Mouse (Mus musculus) lung, postnatal 0 days (tissue): ENCODE data around the gene Gng8. TPM values are rescaled to one million over a fixed set of nuclear protein-coding genes. Genes with fewer than 3 reads are reported as not detected.

Source experiments
- ATAC-seq: fragments of 200-750 bp; cut with Nextera tagmentation; 2 replicates; pipeline ENCODE4 v1.8.0; 2017; ENCODE audit warnings: moderate library complexity
- DNase-seq: peaks from one replicate; pipeline ENCODE4 v3.0.0-alpha.2; 2016; ENCODE audit warnings: low spot score
- H3K27ac ChIP-seq: fragments of 300-500 bp; sonication (generic); 2 replicates; pipeline ENCODE4 v1.5.1; 2014; ENCODE audit warnings: antibody characterized with exemption, mild to moderate bottlenecking, low read length, mixed read lengths
- H3K27me3 ChIP-seq: fragments of 300-500 bp; sonication (generic); replicated peaks from 2 replicates; pipeline ENCODE4 v1.6.1; 2014; ENCODE audit warnings: low read length, mixed read lengths; ENCODE audit not compliant: insufficient read depth
- H3K36me3 ChIP-seq: fragments of 300-500 bp; sonication (generic); 2 replicates; pipeline ENCODE4 v1.6.1; 2014; ENCODE audit warnings: low read length, mixed read lengths; ENCODE audit not compliant: insufficient read depth
- H3K4me1 ChIP-seq: fragments of 300-500 bp; sonication (generic); 2 replicates; pipeline ENCODE4 v1.6.1; 2014; ENCODE audit warnings: antibody characterized with exemption, low read depth, low read length, mixed read lengths; ENCODE audit not compliant: insufficient read depth
- H3K4me2 ChIP-seq: fragments of 300-500 bp; sonication (generic); replicated peaks from 2 replicates; pipeline ENCODE4 v1.6.1; 2014; ENCODE audit warnings: low read depth, mild to moderate bottlenecking, low read length, moderate library complexity, mixed read lengths
- H3K4me3 ChIP-seq: fragments of 300-500 bp; sonication (generic); 2 replicates; pipeline ENCODE4 v1.5.1; 2014; ENCODE audit warnings: low read depth, low read length
- H3K9ac ChIP-seq: fragments of 300-500 bp; sonication (generic); replicated peaks from 2 replicates; pipeline ENCODE4 v1.6.1; 2014; ENCODE audit warnings: low read depth, mild to moderate bottlenecking
- H3K9me3 ChIP-seq: fragments of 300-500 bp; sonication (generic); 2 replicates; pipeline ENCODE4 v1.6.1; 2016; ENCODE audit warnings: low read length, mixed read lengths
- CTCF ChIP-seq: IDR thresholded peaks from 2 replicates; pipeline ENCODE4 v1.5.1; 2016; ENCODE audit warnings: antibody characterized with exemption, mild to moderate bottlenecking
- EP300 ChIP-seq: IDR thresholded peaks from 2 replicates; pipeline ENCODE4 v1.6.1; 2016; ENCODE audit warnings: antibody characterized with exemption, mild to moderate bottlenecking, control low read depth
- WGBS: fragments of 180-500 bp; shearing (Covaris S2); extraction: QIAGEN DNeasy Blood & Tissue Kit; methylation state at CpG from one replicate; pipeline ENCODE4 v1.1.7; 2014; 5-methylcytosine and 5-hydroxymethylcytosine counted together
- polyA plus RNA-seq: library from polyadenylated mRNA; unstranded; fragments of >200 nt; fragmentation: Nextera tagmentation; extraction: Ambion mirVana; gene quantifications from 2 replicates; pipeline ENCODE4 v1.2.1, GENCODE M21; 2015

Gng8 gene
- polyA plus RNA-seq, 1 experiment from 2014 or later, result 6.6 TPM

DNA sequence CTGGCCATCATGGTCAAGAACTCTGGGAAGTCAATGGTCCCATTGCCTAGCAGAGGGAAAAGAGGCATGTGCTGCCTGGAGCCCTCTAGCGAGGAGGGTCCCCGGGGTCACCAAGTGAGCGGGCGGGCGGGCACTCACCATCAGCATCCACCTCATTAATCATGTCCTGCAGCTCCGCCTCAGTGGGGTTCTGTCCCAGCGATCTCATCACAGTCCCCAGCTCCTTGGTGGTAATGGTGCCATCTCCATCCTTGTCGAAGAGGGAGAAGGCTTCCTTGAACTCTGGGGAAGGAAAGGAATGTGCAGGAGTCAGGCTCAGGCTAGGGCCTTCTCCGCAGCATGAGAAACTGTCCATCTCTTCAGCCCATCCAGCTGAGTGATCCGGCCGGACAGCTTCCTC, 25.9 kb downstream of the Gng8 start:
- ATAC-seq, result no peak
- DNase-seq, result no peak
- no peak for TF ChIP-seq EP300
- TF ChIP-seq CTCF, result no peak
- Histone ChIP-seq H3K27ac (no peak overlapping the region), H3K9me3 (no peaks in the 10 kb centered on the region), H3K9ac (no peak overlapping the region), H3K27me3 (no peaks in the 10 kb centered on the region), H3K4me1 (peaks cover 9% of the 10 kb centered on the region), H3K4me2 (no peak overlapping the region), H3K4me3 (no peak overlapping the region), H3K36me3 (peaks cover 21% of the 10 kb centered on the region)
- 65% methylated on average over 11 of the region's 11 CpGs for WGBS

DNA sequence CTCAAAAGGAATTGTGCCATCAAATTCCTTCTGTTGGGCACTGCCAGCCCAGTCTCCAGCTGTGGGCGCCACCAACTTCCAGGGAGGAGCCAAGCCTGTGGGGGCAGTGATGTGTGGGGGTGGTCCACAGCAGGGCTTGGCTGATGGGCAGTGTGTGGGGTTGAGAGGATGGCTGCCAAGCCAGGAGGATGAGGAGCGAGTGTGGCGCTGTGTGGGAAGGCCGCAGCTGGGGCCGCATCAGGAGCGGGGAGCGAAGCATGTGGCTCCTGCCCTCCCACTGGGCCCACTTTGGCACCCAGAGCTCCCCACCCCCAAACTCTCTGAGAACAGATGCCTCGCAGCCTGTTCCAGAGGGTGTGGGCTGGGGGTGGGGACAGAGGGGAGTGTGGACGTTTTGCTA, 26.4 kb downstream of the Gng8 start:
- no peak overlapping the region for H3K27ac ChIP-seq
- no peak overlapping the region for H3K9ac ChIP-seq
- ATAC-seq (no peak), DNase-seq (no peak)
- peaks cover 14% of the 10 kb centered on the region for H3K4me1 ChIP-seq
- TF ChIP-seq EP300, result no peak
- TF ChIP-seq CTCF, result no peak
- H3K4me3 ChIP-seq, result no peak overlapping the region
- no peaks in the 10 kb centered on the region for H3K9me3 ChIP-seq
- H3K4me2 ChIP-seq, result no peak overlapping the region
- H3K27me3 ChIP-seq, result no peaks in the 10 kb centered on the region
- H3K36me3 ChIP-seq, result peaks cover 21% of the 10 kb centered on the region
- WGBS, result 77% methylated on average over 9 of the region's 9 CpGs

DNA sequence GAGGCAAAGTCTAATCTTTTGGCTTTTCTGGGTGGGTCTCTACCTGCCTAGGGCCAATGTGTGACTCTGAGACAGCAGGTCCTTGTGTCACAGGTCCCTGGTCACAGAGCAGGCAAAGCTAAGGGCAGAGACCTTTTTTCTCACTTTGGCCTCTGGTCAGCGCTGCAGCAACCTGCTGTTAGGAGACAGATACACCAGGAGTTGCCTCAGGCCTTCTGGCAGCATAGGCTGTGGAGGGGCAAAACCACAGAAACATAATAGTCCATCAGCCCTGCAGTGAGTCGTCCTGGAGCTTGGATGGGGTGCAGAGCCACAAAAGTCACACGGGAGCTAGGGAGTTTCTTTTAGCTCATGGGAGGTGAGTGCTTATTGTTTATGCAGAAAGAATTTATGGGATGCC, 27.1 kb downstream of the Gng8 start:
- Histone ChIP-seq H3K27ac (no peak overlapping the region), H3K9me3 (no peaks in the 10 kb centered on the region), H3K4me2 (no peak overlapping the region), H3K36me3 (peaks cover 21% of the 10 kb centered on the region), H3K9ac (no peak overlapping the region), H3K4me3 (no peak overlapping the region), H3K27me3 (no peaks in the 10 kb centered on the region), H3K4me1 (peaks cover 16% of the 10 kb centered on the region)
- DNase-seq, result no peak
- 88% methylated on average over 3 of the region's 3 CpGs for WGBS
- ATAC-seq, result no peak
- TF ChIP-seq CTCF, result no peak
- TF ChIP-seq EP300, result no peak

DNA sequence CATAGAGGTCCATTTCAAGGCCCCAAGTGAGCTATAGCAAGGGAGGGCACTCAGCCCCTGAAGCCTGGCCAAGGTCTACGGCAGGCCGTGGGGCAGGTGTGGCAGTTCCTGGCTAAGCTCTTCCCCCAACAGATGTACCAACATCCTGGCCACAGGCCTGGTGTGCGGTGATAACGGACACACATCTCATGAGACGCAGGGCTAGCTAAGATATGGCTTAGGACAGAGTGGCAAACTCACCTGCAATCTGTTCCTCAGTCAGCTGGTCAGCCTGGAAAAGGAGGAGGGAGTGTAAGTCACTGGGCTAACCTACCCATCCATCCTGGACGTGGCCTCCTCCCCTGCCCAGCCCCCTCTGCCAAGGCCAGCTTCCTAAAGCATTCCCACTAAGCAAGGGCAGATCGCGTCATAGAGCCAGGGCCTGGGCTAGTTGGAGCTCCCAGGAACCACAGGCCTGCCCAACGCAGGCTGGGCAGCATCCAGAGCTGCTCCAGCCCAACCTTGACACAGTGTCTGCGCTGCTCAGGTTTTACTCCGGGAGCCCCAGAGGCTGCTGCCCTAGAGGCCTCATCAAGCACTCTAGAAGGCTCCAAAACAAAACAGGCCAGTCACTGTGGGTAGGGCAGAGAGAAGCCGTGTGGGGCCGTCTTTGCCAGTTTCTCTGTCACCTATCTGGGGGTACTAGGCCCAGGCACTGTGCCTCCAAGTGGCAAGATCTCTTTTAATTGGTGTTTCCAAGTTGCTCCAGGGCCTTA, 28.0 kb downstream of the Gng8 start:
- Histone ChIP-seq H3K9ac (no peak overlapping the region), H3K4me3 (no peak overlapping the region), H3K4me2 (no peak overlapping the region), H3K36me3 (peaks cover 21% of the 10 kb centered on the region), H3K27me3 (no peaks in the 10 kb centered on the region), H3K4me1 (peaks cover 16% of the 10 kb centered on the region), H3K9me3 (no peaks in the 10 kb centered on the region), H3K27ac (no peak overlapping the region)
- WGBS, result 72% methylated on average over 12 of the region's 13 CpGs
- no peak for ATAC-seq
- TF ChIP-seq EP300, result no peak
- TF ChIP-seq CTCF, result no peak
- DNase-seq, result no peak

DNA sequence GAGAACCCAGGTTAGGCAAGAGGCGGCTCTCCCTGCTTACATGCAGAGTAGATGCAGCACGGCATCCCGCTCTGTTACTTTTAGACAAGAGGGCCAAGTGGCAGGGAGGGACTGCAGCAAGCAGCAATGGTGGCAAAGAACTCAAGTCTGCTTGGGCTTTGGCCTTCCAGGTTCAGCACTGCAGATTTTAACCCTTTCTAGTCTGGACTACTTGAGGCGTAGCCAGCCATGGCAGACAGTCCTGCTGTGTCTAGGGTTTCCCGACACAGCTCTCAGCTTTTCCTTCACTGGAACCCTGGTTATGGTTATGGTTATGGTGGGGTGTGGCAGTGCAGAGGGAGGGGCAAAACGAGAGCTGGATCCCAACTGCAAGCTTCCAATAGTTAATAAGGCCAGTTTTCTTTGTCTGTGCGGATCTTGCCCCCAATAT, 28.6 kb downstream of the Gng8 start:
- Histone ChIP-seq H3K27ac (no peak overlapping the region), H3K27me3 (no peaks in the 10 kb centered on the region), H3K9ac (no peak overlapping the region), H3K9me3 (no peaks in the 10 kb centered on the region), H3K36me3 (peaks cover 21% of the 10 kb centered on the region), H3K4me3 (no peak overlapping the region), H3K4me2 (no peak overlapping the region), H3K4me1 (peaks cover 16% of the 10 kb centered on the region)
- no peak for TF ChIP-seq CTCF
- no peak for TF ChIP-seq EP300
- ATAC-seq (no peak), DNase-seq (no peak)
- 82% methylated on average over 7 of the region's 7 CpGs for WGBS

DNA sequence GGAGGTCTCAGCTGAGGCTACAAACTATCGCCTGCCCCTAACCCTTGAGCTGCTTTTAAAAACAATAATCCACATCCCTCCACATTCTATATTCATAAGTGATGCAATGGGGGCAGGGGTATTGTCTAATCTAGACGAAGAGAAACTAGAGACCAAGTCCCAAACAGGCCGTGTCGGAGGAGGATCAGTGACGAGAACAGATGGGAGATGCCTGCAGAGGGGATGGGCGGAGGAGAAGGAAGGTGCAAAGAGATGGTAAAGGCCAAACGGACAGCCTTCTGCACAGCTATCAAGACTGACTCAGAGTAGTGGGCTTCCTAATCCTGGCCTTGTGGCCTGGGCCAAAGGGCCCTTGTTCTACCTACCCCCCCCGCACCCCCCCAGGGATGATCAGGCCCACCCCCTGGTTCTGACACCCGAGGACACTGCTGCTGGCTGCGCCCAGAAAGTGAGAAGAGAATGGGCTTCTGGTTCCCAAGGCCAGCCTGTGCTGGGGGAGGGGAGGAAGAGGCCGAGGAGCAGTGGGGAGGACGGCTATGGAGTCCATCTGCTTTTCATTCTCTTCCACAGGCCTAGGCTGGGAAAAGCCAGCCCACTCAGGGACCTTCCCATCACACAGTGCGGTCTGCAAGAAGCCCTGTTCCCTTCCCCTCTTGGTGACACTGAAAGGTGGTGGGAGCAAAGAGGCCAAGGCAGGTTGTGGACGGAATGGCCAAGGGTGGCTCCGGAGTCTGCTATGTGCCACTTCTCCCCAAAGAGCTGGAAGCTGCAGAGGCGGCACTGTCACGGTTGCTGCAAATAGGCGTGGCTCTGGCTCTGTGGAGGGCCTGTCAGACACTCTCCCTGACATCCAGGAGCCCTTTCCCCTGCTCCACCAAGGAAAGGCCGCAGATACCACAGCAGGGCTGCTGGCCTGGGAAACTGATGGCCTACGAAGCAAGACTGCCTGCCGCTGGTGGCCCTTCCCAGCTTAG, 29.5 kb downstream of the Gng8 start:
- ATAC-seq, result no peak
- no peaks in the 10 kb centered on the region for H3K27me3 ChIP-seq
- H3K4me3 ChIP-seq, result no peak overlapping the region
- TF ChIP-seq CTCF (no peak), EP300 (no peak)
- no peak overlapping the region for H3K9ac ChIP-seq
- H3K9me3 ChIP-seq, result no peaks in the 10 kb centered on the region
- peaks cover 18% of the 10 kb centered on the region for H3K36me3 ChIP-seq
- peak overlapping the region; percentile 97; the same call in 1 of the 2 replicates for H3K4me2 ChIP-seq
- no peak for DNase-seq
- H3K27ac ChIP-seq, result 0 out of 2 replicates have a peak overlapping the region, but pooled peaks have one; percentile 38
- peaks cover 16% of the 10 kb centered on the region for H3K4me1 ChIP-seq
- WGBS, result 55% methylated on average over 21 of the region's 21 CpGs
